Mouse (Mus musculus): ENCODE data around the gene Sprn. TPM values are rescaled to one million over a fixed set of nuclear protein-coding genes. Genes with fewer than 3 reads are reported as not detected.
A peak's percentile ranks its signal among the peaks of the same experiment; 100 is the strongest.

Gene Sprn
- polyA plus RNA-seq, 1 experiment: 0.30 TPM

GRCm38 (mm10) chr7:140127911-140128310 lies 26.8 kb downstream of the Sprn start:
- no peaks in the 10 kb centered on the region for H3K36me3 ChIP-seq (ENCODE audit: control insufficient read depth, insufficient read depth, low read length)
- H3K27ac ChIP-seq (ENCODE audit: control insufficient read depth, insufficient read depth, low read depth, low read length): no peak overlapping the region
- no peak overlapping the region for H3K4me3 ChIP-seq (ENCODE audit: control insufficient read depth, low read depth, low read length)
- H3K4me1 ChIP-seq (ENCODE audit: control insufficient read depth, insufficient read depth, low read length): peaks cover 11% of the 10 kb centered on the region
- no peak for TF ChIP-seq CTCF (IDR thresholded peaks at IDR 0.05; ENCODE audit: control insufficient read depth, insufficient read depth, insufficient replicate concordance, low read depth, low read length)
- no peak for TF ChIP-seq POLR2A (IDR thresholded peaks at IDR 0.05; ENCODE audit: control insufficient read depth, low read depth, low read length)
- no peaks in the 10 kb centered on the region for H3K27me3 ChIP-seq (ENCODE audit: control insufficient read depth, insufficient read depth, low read length)

GRCm38 (mm10) chr7:140126934-140127333 lies 27.7 kb downstream of the Sprn start:
- no peak overlapping the region for H3K27ac ChIP-seq (ENCODE audit: control insufficient read depth, insufficient read depth, low read depth, low read length)
- no peak overlapping the region for H3K4me3 ChIP-seq (ENCODE audit: control insufficient read depth, low read depth, low read length)
- peaks cover 11% of the 10 kb centered on the region for H3K4me1 ChIP-seq (ENCODE audit: control insufficient read depth, insufficient read depth, low read length)
- no peaks in the 10 kb centered on the region for H3K36me3 ChIP-seq (ENCODE audit: control insufficient read depth, insufficient read depth, low read length)
- no peaks in the 10 kb centered on the region for H3K27me3 ChIP-seq (ENCODE audit: control insufficient read depth, insufficient read depth, low read length)
- TF ChIP-seq POLR2A (IDR thresholded peaks at IDR 0.05; ENCODE audit: control insufficient read depth, low read depth, low read length) (no peak), CTCF (IDR thresholded peaks at IDR 0.05; ENCODE audit: control insufficient read depth, insufficient read depth, insufficient replicate concordance, low read depth, low read length) (no peak)

- Histone ChIP-seq H3K4me3 (ENCODE audit: control insufficient read depth, low read depth, low read length) (peak overlapping the region; percentile 71), H3K4me1 (ENCODE audit: control insufficient read depth, insufficient read depth, low read length) (peaks cover 11% of the 10 kb centered on the region), H3K27ac (ENCODE audit: control insufficient read depth, insufficient read depth, low read depth, low read length) (peak overlapping the region; percentile 47; the same call in 1 of the 2 replicates), H3K27me3 (ENCODE audit: control insufficient read depth, insufficient read depth, low read length) (no peaks in the 10 kb centered on the region), H3K36me3 (ENCODE audit: control insufficient read depth, insufficient read depth, low read length) (no peaks in the 10 kb centered on the region)
- TF ChIP-seq POLR2A (IDR thresholded peaks at IDR 0.05; ENCODE audit: control insufficient read depth, low read depth, low read length) (no peak), CTCF (IDR thresholded peaks at IDR 0.05; ENCODE audit: control insufficient read depth, insufficient read depth, insufficient replicate concordance, low read depth, low read length) (no peak)
Observed at GRCm38 (mm10) chr7:140126022-140126350, 28.7 kb downstream of the Sprn start.

- no peaks in the 10 kb centered on the region for H3K36me3 ChIP-seq (ENCODE audit: control insufficient read depth, insufficient read depth, low read length)
- H3K4me1 ChIP-seq (ENCODE audit: control insufficient read depth, insufficient read depth, low read length): peaks cover 11% of the 10 kb centered on the region
- H3K27me3 ChIP-seq (ENCODE audit: control insufficient read depth, insufficient read depth, low read length): no peaks in the 10 kb centered on the region
- H3K4me3 ChIP-seq (ENCODE audit: control insufficient read depth, low read depth, low read length): peak overlapping the region; percentile 71
- TF ChIP-seq POLR2A (IDR thresholded peaks at IDR 0.05; ENCODE audit: control insufficient read depth, low read depth, low read length) (0 out of 2 replicates have a peak, but pooled peaks have one; percentile 48), CTCF (IDR thresholded peaks at IDR 0.05; ENCODE audit: control insufficient read depth, insufficient read depth, insufficient replicate concordance, low read depth, low read length) (no peak)
- peak overlapping the region; percentile 47 for H3K27ac ChIP-seq (ENCODE audit: control insufficient read depth, insufficient read depth, low read depth, low read length)
Observed at GRCm38 (mm10) chr7:140125278-140126021, 29.2 kb downstream of the Sprn start.

- TF ChIP-seq POLR2A (IDR thresholded peaks at IDR 0.05; ENCODE audit: control insufficient read depth, low read depth, low read length) (no peak), CTCF (IDR thresholded peaks at IDR 0.05; ENCODE audit: control insufficient read depth, insufficient read depth, insufficient replicate concordance, low read depth, low read length) (no peak)
- Histone ChIP-seq H3K27ac (ENCODE audit: control insufficient read depth, insufficient read depth, low read depth, low read length) (no peak overlapping the region), H3K4me1 (ENCODE audit: control insufficient read depth, insufficient read depth, low read length) (peaks cover 11% of the 10 kb centered on the region)
Observed at GRCm38 (mm10) chr7:140124382-140124781, 30.3 kb downstream of the Sprn start.

GRCm38 (mm10) chr7:140122765-140123164 lies 31.9 kb downstream of the Sprn start:
- Histone ChIP-seq H3K36me3 (ENCODE audit: control insufficient read depth, insufficient read depth, low read length) (no peaks in the 10 kb centered on the region), H3K4me3 (ENCODE audit: control insufficient read depth, low read depth, low read length) (no peak overlapping the region), H3K27me3 (ENCODE audit: control insufficient read depth, insufficient read depth, low read length) (no peaks in the 10 kb centered on the region), H3K27ac (ENCODE audit: control insufficient read depth, insufficient read depth, low read depth, low read length) (no peak overlapping the region), H3K4me1 (ENCODE audit: control insufficient read depth, insufficient read depth, low read length) (peaks cover 11% of the 10 kb centered on the region)
- TF ChIP-seq CTCF (IDR thresholded peaks at IDR 0.05; ENCODE audit: control insufficient read depth, insufficient read depth, insufficient replicate concordance, low read depth, low read length) (no peak), POLR2A (IDR thresholded peaks at IDR 0.05; ENCODE audit: control insufficient read depth, low read depth, low read length) (no peak)

More at GRCm38 (mm10) chr7:140124382-140124781, 30.3 kb downstream of the Sprn start:
- H3K4me3 ChIP-seq (ENCODE audit: control insufficient read depth, low read depth, low read length): no peak overlapping the region
- no peaks in the 10 kb centered on the region for H3K36me3 ChIP-seq (ENCODE audit: control insufficient read depth, insufficient read depth, low read length)
- no peaks in the 10 kb centered on the region for H3K27me3 ChIP-seq (ENCODE audit: control insufficient read depth, insufficient read depth, low read length)

GRCm38 (mm10) chr7:140121338-140121910 lies 33.3 kb downstream of the Sprn start:
- TF ChIP-seq CTCF (IDR thresholded peaks at IDR 0.05; ENCODE audit: control insufficient read depth, insufficient read depth, insufficient replicate concordance, low read depth, low read length) (no peak), POLR2A (IDR thresholded peaks at IDR 0.05; ENCODE audit: control insufficient read depth, low read depth, low read length) (no peak)

More at GRCm38 (mm10) chr7:140121338-140121910, 33.3 kb downstream of the Sprn start:
- H3K27ac ChIP-seq (ENCODE audit: control insufficient read depth, insufficient read depth, low read depth, low read length): no peak overlapping the region
- no peaks in the 10 kb centered on the region for H3K36me3 ChIP-seq (ENCODE audit: control insufficient read depth, insufficient read depth, low read length)
- H3K4me1 ChIP-seq (ENCODE audit: control insufficient read depth, insufficient read depth, low read length): peaks cover 9% of the 10 kb centered on the region
- no peaks in the 10 kb centered on the region for H3K27me3 ChIP-seq (ENCODE audit: control insufficient read depth, insufficient read depth, low read length)
- H3K4me3 ChIP-seq (ENCODE audit: control insufficient read depth, low read depth, low read length): no peak overlapping the region
